Mouse (Mus musculus): Measurements from ENCODE around the gene Hoxc5. TPM values are rescaled to one million over a fixed set of nuclear protein-coding genes. Genes with fewer than 3 reads are reported as not detected.
A peak's percentile ranks its signal among the peaks of the same experiment; 100 is the strongest.

Gene Hoxc5
- total RNA-seq, 1 experiment from 2014 or later, result not detected

- no peak for ATAC-seq (replicated peaks; ENCODE audit: low read depth, poor library complexity, severe bottlenecking)
Measured at GRCm38 (mm10) chr15:103005797-103006196, 38.6 kb downstream of the Hoxc5 start.

GRCm38 (mm10) chr15:103006326-103006725 lies 39.1 kb downstream of the Hoxc5 start:
- ATAC-seq (replicated peaks; ENCODE audit: low read depth, poor library complexity, severe bottlenecking), result no peak

GRCm38 (mm10) chr15:103009265-103010111 lies 42.2 kb downstream of the Hoxc5 start:
- no peak for ATAC-seq (replicated peaks; ENCODE audit: low read depth, poor library complexity, severe bottlenecking)

GRCm38 (mm10) chr15:103010112-103010846 lies 43.0 kb downstream of the Hoxc5 start:
- ATAC-seq (replicated peaks; ENCODE audit: low read depth, poor library complexity, severe bottlenecking), result no peak

- ATAC-seq (replicated peaks; ENCODE audit: low read depth, poor library complexity, severe bottlenecking), result no peak
Measured at GRCm38 (mm10) chr15:103010847-103011555, 43.8 kb downstream of the Hoxc5 start.

GRCm38 (mm10) chr15:103011928-103012486 lies 44.8 kb downstream of the Hoxc5 start:
- ATAC-seq (replicated peaks; ENCODE audit: low read depth, poor library complexity, severe bottlenecking), result no peak

GRCm38 (mm10) chr15:103013238-103013984 lies 46.2 kb downstream of the Hoxc5 start:
- peak; percentile 61 for ATAC-seq (replicated peaks; ENCODE audit: low read depth, poor library complexity, severe bottlenecking)

- ATAC-seq (replicated peaks; ENCODE audit: low read depth, poor library complexity, severe bottlenecking), result no peak
Measured at GRCm38 (mm10) chr15:103014166-103015008, 47.1 kb downstream of the Hoxc5 start.

GRCm38 (mm10) chr15:103015009-103015399 lies 47.8 kb downstream of the Hoxc5 start:
- ATAC-seq (replicated peaks; ENCODE audit: low read depth, poor library complexity, severe bottlenecking), result no peak

- no peak for ATAC-seq (replicated peaks; ENCODE audit: low read depth, poor library complexity, severe bottlenecking)
Measured at GRCm38 (mm10) chr15:103015406-103016166, 48.3 kb downstream of the Hoxc5 start.

GRCm38 (mm10) chr15:103018636-103019035 lies 51.4 kb downstream of the Hoxc5 start, which contains the start of gene Hoxc4:
TSS of gene Hoxc4 (plus strand) at chr15:103018934.
- no peak for ATAC-seq (replicated peaks; ENCODE audit: low read depth, poor library complexity, severe bottlenecking)

GRCm38 (mm10) chr15:103020899-103021418 lies 53.7 kb downstream of the Hoxc5 start:
- ATAC-seq (replicated peaks; ENCODE audit: low read depth, poor library complexity, severe bottlenecking), result no peak

GRCm38 (mm10) chr15:103021544-103021943 lies 54.3 kb downstream of the Hoxc5 start:
- ATAC-seq (replicated peaks; ENCODE audit: low read depth, poor library complexity, severe bottlenecking), result no peak

- ATAC-seq (replicated peaks; ENCODE audit: low read depth, poor library complexity, severe bottlenecking), result no peak
Measured at GRCm38 (mm10) chr15:103024131-103024530, 56.9 kb downstream of the Hoxc5 start.

- no peak for ATAC-seq (replicated peaks; ENCODE audit: low read depth, poor library complexity, severe bottlenecking)
Measured at GRCm38 (mm10) chr15:103027266-103028235, 60.3 kb downstream of the Hoxc5 start.

GRCm38 (mm10) chr15:103028916-103029512 lies 61.8 kb downstream of the Hoxc5 start:
- ATAC-seq (replicated peaks; ENCODE audit: low read depth, poor library complexity, severe bottlenecking), result no peak
